Mouse (Mus musculus) CD4-positive, CD25-positive, alpha-beta regulatory T cell, adult 4 months (primary cell): ENCODE results near the gene Pilrb1. TPM values are rescaled to one million over a fixed set of nuclear protein-coding genes. Genes with fewer than 3 reads are reported as not detected.

Source experiments
- ATAC-seq: one replicate; pipeline ENCODE4 v1.8.0; 2017
- polyA plus RNA-seq, 2 experiments: library from polyadenylated mRNA; unstranded; fragments of 100-300 nt; shearing (Covaris generic); gene quantifications; one replicate each; pipeline ENCODE4 v1.2.1; 2017

Gene Pilrb1
- polyA plus RNA-seq, 2 experiments from 2014 or later, result 0.58 TPM; not detected in 1

DNA sequence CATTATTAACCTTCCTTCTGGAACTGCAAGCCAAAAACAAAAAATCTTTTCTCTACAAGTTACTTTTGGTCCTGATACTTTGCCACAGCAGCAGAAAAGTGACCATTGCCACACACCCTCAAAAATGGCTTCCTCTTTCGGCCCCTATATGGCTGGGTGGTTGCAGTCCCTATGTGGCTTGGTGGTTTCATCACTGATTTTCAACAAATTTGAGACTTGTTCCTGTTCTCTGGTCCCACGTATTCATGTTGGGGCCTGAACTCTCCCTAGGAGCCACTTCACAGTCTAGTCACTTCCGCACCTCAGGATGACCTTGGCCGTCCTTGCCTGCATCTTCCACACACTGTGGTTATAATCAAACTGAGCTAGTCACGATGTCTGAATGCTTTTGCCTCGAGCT lies 29.2 kb downstream of the Pilrb1 start:
- no peak for ATAC-seq

DNA sequence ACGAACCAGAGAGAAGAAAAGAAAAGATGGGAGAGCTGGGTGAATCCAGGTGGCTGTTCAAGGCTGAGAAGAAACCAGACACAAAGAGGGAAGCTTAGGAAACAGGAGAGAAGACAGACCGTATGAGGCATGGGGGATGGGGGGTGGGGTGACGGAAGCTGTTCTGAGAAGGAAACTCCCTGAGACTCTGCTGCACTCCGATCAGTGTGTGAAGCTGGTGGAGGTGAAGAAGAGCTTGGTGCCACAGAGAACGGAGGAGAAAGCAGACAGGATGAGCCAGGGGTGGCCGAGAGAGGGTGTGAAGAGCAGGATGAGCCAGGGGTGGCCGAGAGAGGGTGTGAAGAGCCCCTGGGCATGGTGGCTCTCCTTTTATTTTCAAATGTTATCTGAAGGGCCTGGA lies 31.5 kb downstream of the Pilrb1 start:
- ATAC-seq, result no peak

DNA sequence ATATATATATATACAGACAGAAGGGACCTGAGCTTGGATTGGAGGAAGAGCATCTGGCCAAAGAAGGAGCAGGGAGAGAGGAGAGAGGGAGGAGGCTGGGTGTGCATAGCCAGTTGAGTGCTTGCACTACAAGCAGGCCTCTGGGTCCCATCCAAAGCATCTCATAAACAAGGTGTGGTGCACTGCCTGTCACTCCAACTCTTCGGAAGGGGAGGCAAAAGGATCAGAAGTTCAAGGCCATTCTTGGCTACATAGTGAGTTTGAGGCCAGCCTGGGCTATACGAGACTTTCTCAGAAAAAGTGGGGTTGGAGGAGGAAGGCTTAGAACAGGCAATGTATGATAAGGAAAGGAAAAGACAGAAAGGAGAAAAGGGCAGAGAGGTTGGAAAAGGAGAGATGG lies 31.9 kb downstream of the Pilrb1 start:
- no peak for ATAC-seq

DNA sequence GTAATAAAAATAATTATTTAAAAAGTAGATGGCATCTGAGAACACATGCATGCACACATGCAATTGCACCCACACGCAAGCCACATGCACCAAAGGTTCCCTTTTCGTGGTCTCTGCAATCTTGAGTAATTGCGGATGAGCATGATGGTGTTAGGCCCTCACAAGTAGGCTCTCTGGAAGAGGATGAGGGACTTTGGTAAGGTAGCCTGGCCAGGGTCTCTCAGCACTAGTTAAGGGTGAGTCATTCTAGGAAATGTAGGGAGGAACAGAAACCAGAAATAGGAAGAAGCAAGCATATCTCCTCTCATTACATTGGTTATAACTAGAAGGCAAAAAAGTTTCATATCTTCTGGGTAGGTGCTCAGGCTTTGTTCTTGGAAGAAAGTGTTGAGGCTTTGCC lies 32.9 kb downstream of the Pilrb1 start:
- ATAC-seq, result no peak

DNA sequence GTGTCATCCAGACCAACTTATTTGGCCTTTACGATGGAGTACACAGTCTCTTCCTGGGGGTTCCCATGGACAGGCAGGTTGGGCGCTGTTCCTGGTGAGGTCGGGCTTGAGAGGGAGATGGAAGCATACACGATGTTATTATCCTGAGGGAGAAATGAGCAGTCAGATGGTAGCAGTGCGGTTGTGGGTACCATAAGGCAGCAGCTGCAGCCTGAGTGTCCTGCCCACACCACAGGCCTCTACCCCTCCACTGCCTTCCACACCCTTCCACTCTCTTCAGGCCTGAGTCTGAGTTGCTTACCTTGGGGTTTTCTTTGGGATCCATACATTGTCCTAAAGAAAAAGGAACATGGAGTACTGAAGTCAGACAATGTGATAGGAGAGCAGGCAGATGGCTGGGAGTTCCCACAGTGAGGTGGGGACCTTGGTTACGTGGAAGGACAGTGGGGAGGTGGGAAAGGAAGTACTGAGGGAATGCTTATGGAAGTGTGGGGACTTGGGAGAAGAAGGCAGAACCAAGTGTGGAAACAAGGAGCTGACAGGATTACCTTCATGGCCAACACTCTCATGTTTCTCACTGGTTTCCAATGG lies 34.4 kb downstream of the Pilrb1 start:
- ATAC-seq, result no peak

DNA sequence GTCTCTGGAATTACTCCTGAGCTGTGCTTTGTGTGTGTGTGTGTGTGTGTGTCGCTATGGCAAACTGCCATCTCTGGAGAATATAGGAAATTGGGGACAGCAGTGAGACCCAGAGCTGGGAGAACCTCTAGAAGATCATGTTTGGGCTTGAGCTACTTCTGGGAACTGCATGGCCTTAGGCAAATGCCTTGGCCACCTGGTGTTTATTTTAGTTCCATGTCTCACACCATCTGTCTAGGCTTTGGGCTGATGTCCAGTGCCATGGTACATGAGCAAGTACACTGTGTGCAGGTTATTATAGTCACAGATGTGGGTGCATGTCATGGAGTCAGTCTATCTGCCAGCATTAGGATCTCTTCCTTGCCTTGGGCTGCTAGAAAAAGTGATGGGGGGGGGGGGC lies 35.3 kb downstream of the Pilrb1 start:
- ATAC-seq, result no peak

DNA sequence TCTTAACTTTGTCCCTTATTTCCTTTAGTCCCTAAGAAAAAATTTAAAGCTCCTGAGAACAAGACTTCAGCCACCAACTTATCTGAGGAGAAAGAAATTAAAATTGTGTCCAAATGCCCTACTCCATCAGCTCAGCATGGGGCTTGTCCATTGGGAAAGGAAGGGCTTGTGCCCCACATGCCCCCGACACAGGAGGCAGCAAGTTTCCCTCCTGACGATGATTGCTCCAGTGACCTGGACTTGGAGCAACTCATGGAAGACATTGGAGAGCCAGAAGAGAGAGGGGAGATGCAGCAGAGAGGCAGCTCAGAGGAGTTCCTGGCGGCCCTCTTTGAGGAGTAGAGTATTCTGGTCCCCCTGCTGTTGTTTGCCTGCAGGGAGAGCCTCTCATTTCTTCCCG lies 35.8 kb downstream of the Pilrb1 start:
- ATAC-seq, result no peak

DNA sequence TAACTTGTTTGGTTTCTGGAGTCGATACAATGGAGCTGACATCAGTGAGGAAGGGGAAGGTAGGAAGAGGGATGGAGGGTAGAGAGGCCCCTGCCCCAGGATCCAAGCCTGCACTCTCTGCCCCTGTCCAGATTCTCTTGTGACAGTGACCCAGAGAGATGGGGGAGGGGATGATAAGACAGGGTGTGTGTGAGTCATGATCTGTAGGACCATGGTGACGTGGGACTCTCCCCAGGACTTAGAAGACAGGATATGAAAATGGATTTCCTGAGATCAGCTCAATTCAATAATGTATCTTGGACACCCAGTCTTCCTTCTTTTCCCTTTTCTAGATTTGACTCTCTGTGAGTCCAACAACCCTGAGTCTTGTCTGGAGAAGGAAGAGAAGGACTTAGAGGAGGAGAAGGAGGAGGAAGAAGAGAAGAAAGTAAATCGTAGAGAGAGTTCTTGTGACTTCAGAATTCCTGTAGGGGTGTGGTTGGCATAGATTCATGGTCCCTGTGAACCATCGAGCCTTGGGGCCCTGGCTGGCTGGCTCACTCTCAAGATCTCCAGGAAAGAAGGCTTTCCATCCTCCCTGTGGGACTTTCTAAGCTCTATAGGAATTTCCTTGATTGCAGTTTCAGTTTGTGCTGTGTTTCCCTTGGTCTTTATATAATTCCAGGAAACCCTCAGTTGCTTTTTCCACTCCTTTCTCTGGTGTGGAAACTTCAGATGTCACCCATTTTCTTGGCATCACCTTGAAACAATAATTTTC lies 40.3 kb downstream of the Pilrb1 start:
- ATAC-seq, result no peak

DNA sequence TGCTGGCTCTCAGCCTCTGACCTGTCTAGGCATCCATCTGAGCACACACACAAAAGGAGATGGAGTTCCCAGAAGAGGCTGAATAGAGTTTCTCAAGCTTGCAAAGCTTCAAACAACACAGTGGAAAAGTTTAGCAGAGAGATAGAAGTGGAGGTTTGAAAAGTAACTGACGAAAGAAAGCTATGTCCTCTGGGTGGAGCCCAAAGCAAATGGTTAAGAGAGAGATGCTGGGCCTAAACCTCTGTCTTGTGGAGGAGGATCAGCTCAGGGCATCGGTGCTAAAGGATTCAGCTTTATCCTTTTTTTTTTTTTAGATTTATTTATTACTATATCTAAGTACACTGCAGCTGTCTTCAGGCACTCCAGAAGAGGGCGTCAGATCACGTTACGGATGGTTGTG lies 49.6 kb downstream of the Pilrb1 start:
- no peak for ATAC-seq

DNA sequence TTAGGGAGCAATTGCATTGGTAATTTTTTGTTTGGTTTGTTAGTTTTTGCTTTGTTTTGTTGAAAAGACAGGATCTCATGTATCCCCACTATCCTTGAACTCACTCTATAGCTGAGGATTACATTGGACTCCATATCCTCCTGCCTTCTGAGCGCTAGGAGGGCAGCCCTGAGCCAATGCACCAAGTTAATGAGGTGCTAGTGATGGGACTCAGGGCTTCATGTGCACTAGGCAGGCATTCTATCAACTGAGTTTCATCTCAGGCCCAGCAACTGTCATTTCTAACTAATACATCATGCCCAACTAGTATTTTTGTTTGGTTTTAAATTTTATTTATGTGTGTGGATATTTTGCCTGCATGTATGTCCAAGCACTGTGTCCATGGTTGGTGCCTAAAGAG lies 51.7 kb downstream of the Pilrb1 start:
- no peak for ATAC-seq

Other genes with a start within 250 kb of the Pilrb1 start
- 1 to 10 TPM in 1 of 2 experiments, not detected in 1; 1.4 TPM for gene Pcolce, start 244.3 kb downstream of the Pilrb1 start, polyA plus RNA-seq
- gene Fbxo24, start 229.1 kb downstream of the Pilrb1 start, polyA plus RNA-seq, result under 1 TPM; 0.46 to 0.49 TPM
- 10 to 100 TPM; 46.5 to 81.2 TPM for gene Lrch4, start 229.0 kb downstream of the Pilrb1 start, polyA plus RNA-seq
- 10 to 100 TPM; 11.5 to 15.5 TPM for gene Gm20605, start 228.9 kb downstream of the Pilrb1 start, polyA plus RNA-seq
- gene Sap25, start 216.8 kb downstream of the Pilrb1 start, polyA plus RNA-seq, result 10 to 100 TPM; 43.0 to 46.6 TPM
- gene Irs3, start 212.4 kb downstream of the Pilrb1 start, polyA plus RNA-seq, result not detected
- 10 to 100 TPM; 14.3 to 15.7 TPM for gene Agfg2, start 173.4 kb downstream of the Pilrb1 start, polyA plus RNA-seq
- under 1 TPM in 1 of 2 experiments, not detected in 1; 0.11 TPM for gene Nyap1, start 116.5 kb downstream of the Pilrb1 start, polyA plus RNA-seq
- gene Tsc22d4, start 112.4 kb downstream of the Pilrb1 start, polyA plus RNA-seq, result 10 to 100 TPM; 49.6 to 62.4 TPM
- gene Ppp1r35, start 79.3 kb downstream of the Pilrb1 start, polyA plus RNA-seq, result 1 to 10 TPM; 6.9 to 7.0 TPM
- gene Mepce, start 70.5 kb downstream of the Pilrb1 start, polyA plus RNA-seq, result 10 to 100 TPM; 27.5 to 32.3 TPM
- gene Zcwpw1, start 70.3 kb downstream of the Pilrb1 start, polyA plus RNA-seq, result 10 to 100 TPM; 15.2 to 24.8 TPM
- under 1 TPM in 1 of 2 experiments, not detected in 1; 0.51 TPM for gene Pilra, start 21.8 kb downstream of the Pilrb1 start, polyA plus RNA-seq
- gene Pilrb2, start 13.7 kb upstream of the Pilrb1 start, polyA plus RNA-seq, result 1 to 10 TPM in 1 of 2 experiments, not detected in 1; 1.9 TPM
- not detected for gene Cyp3a13, start 63.5 kb upstream of the Pilrb1 start, polyA plus RNA-seq
- under 1 TPM in 1 of 2 experiments, not detected in 1; 0.08 TPM for gene Gjc3, start 105.0 kb upstream of the Pilrb1 start, polyA plus RNA-seq
- gene Azgp1, start 123.4 kb upstream of the Pilrb1 start, polyA plus RNA-seq, result not detected
- gene Smok3a, start 163.2 kb upstream of the Pilrb1 start, polyA plus RNA-seq, result not detected
- not detected for gene Smok3b, start 163.3 kb upstream of the Pilrb1 start, polyA plus RNA-seq
- not detected for gene Smok3c, start 195.1 kb upstream of the Pilrb1 start, polyA plus RNA-seq
- 10 to 100 TPM in 1 of 2 experiments, 1 to 10 TPM in 1; 9.2 to 13.0 TPM for gene Zkscan1, start 227.0 kb upstream of the Pilrb1 start, polyA plus RNA-seq